Mouse (Mus musculus): ENCODE results near the gene Masp1. TPM values are rescaled to one million over a fixed set of nuclear protein-coding genes. Genes with fewer than 3 reads are reported as not detected.

Masp1 gene
- total and polyA plus RNA-seq, 3 experiments = 0.11 to 0.34 TPM; not detected in 1

DNA sequence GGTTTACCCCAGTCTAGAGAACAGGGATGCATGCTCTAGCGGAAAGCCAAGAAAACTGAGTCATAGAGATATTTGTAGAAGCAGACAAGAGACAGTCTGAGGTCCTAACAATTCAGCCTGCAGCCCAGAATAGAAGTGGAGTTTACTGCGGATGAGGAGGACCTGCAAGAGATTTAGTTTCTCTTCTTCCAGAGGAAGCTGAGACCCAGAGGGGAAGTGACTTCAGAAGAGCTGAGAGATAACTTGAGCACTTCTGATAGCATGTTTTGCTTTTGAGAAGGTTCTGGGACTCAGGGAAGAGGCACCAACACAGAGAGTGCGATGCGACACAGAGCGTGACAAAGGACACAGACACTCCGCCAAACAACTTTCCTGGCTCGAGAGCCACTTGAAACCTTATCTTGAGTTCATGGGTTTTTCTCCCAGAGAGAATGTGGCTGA, 21.9 kb downstream of the Masp1 start:
- Histone ChIP-seq H3K36me3 (replicated peaks in 1 of 2; ENCODE audit: control insufficient read depth in 1 of 2, insufficient read depth in 1 of 2, low read length in 1 of 2) (no peaks in the 10 kb centered on the region), H3K9ac (ENCODE audit: insufficient read depth, low read depth) (no peak overlapping the region), H3K4me3 (replicated peaks in 1 of 3; ENCODE audit: low read depth in 2 of 3, low read length in 2 of 3, poor library complexity in 1 of 3) (no peak overlapping the region), H3K79me2 (replicated peaks; ENCODE audit: control insufficient read depth, extremely low read depth, insufficient read depth, poor library complexity, severe bottlenecking) (no peaks in the 10 kb centered on the region), H3K9me3 (replicated peaks; ENCODE audit: low read length) (no peaks in the 10 kb centered on the region), H3K27ac (ENCODE audit: insufficient read depth, low read depth) (no peak overlapping the region), H3K27me3 (replicated peaks) (peaks cover 1% of the 10 kb centered on the region), H3K4me1 (ENCODE audit: control insufficient read depth in 1 of 2, insufficient read depth in 2 of 2) (peaks cover 0 to 33% of the 10 kb centered on the region in 2 experiments; a peak in 2 of 4 replicates), H3K4me2 (ENCODE audit: insufficient read depth, low read depth, poor library complexity, severe bottlenecking) (no peak overlapping the region)
- DNase-seq (ENCODE audit: extremely low read depth) = no peak
- TF ChIP-seq IRF4 (IDR thresholded peaks at IDR 0.05; ENCODE audit: low read depth, low read length) (no peak), UBTF (IDR thresholded peaks at IDR 0.05; ENCODE audit: low read depth, low read length) (no peak), CHD2 (IDR thresholded peaks at IDR 0.05; ENCODE audit: low read length) (no peak), ZC3H11A (IDR thresholded peaks at IDR 0.05; ENCODE audit: low read depth, low read length) (no peak), SMC3 (IDR thresholded peaks at IDR 0.05; ENCODE audit: low read depth, low read length) (no peak), MEF2A (IDR thresholded peaks at IDR 0.05; ENCODE audit: borderline replicate concordance, low read depth, low read length) (no peak), GABPA (IDR thresholded peaks at IDR 0.05; ENCODE audit: insufficient replicate concordance, low read depth, low read length) (no peak), MXI1 (IDR thresholded peaks at IDR 0.05; ENCODE audit: low read depth, low read length) (no peak), EP300 (IDR thresholded peaks at IDR 0.05; ENCODE audit: low read length) (no peak), HCFC1 (IDR thresholded peaks at IDR 0.05; ENCODE audit: low read depth, low read length) (no peak), RAD21 (IDR thresholded peaks at IDR 0.05; ENCODE audit: low read depth, low read length) (no peak), TBP (conservative IDR thresholded peaks at IDR 0.05; ENCODE audit: low read depth, low read length) (no peak), CTCF (conservative IDR thresholded peaks at IDR 0.05 in 1 of 2, IDR thresholded peaks at IDR 0.05 in 1 of 2; ENCODE audit: low read depth in 2 of 2, low read length in 2 of 2) (no peak), CHD1 (IDR thresholded peaks at IDR 0.05; ENCODE audit: low read depth, low read length) (no peak), USF2 (conservative IDR thresholded peaks at IDR 0.05; ENCODE audit: low read depth, low read length) (no peak), RCOR1 (conservative IDR thresholded peaks at IDR 0.05; ENCODE audit: low read depth, low read length) (no peak), BHLHE40 (IDR thresholded peaks at IDR 0.05; ENCODE audit: low read depth, low read length) (no peak), SIN3A (IDR thresholded peaks at IDR 0.05; ENCODE audit: low read length) (no peak), ZKSCAN1 (IDR thresholded peaks at IDR 0.05; ENCODE audit: borderline replicate concordance, low read depth, low read length) (no peak), MAX (IDR thresholded peaks at IDR 0.05; ENCODE audit: low read length) (no peak)
- dilution Hi-C loops (cut with MboI; ENCODE audit: extremely low pct_ligation_motif_present, extremely low pct_unique_long_range_greater_than_20kb, low sequenced_read_pairs) (no loop called here), in situ Hi-C loops (cut with MboI; ENCODE audit: low pct_ligation_motif_present, low pct_unique_long_range_greater_than_20kb, low sequenced_read_pairs) (no loop called here)

DNA sequence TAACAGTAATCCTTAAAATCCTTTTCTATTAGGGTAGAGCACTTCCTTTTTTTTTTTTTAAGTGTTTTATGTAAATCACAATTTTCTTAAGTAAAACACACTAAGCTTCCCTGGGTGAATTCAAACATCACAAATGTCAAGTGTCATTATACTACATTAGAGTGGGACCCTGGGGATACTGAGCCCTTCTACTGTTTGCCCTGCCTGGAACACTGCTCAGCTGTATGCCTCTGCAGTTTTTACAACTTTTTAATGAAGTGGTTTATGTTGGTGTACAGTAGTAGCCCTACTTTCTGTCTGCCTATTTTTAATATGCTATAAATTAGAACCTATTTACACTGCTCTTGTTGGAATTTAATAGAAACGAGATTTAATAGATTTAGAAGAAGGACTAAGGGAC, 22.7 kb downstream of the Masp1 start:
- in situ Hi-C loops (cut with MboI; ENCODE audit: low pct_ligation_motif_present, low pct_unique_long_range_greater_than_20kb, low sequenced_read_pairs) = no loop called here
- no peaks in the 10 kb centered on the region for H3K36me3 ChIP-seq (replicated peaks in 1 of 2; ENCODE audit: control insufficient read depth in 1 of 2, insufficient read depth in 1 of 2, low read length in 1 of 2)
- DNase-seq (ENCODE audit: extremely low read depth) = no peak
- H3K27ac ChIP-seq (ENCODE audit: insufficient read depth, low read depth) = no peak overlapping the region
- no peak overlapping the region for H3K4me2 ChIP-seq (ENCODE audit: insufficient read depth, low read depth, poor library complexity, severe bottlenecking)
- no peak overlapping the region for H3K9ac ChIP-seq (ENCODE audit: insufficient read depth, low read depth)
- no peaks in the 10 kb centered on the region for H3K79me2 ChIP-seq (replicated peaks; ENCODE audit: control insufficient read depth, extremely low read depth, insufficient read depth, poor library complexity, severe bottlenecking)
- H3K4me3 ChIP-seq (replicated peaks in 1 of 3; ENCODE audit: low read depth in 2 of 3, low read length in 2 of 3, poor library complexity in 1 of 3) = no peak overlapping the region
- dilution Hi-C loops (cut with MboI; ENCODE audit: extremely low pct_ligation_motif_present, extremely low pct_unique_long_range_greater_than_20kb, low sequenced_read_pairs) = no loop called here
- TF ChIP-seq GABPA (IDR thresholded peaks at IDR 0.05; ENCODE audit: insufficient replicate concordance, low read depth, low read length) = no peak
- TF ChIP-seq ZNF384 (IDR thresholded peaks at IDR 0.05; ENCODE audit: low read depth, low read length) = 0 out of 2 replicates have a peak, but pooled peaks have one; percentile 7
- TF ChIP-seq CHD2 (IDR thresholded peaks at IDR 0.05; ENCODE audit: low read length) = no peak
- TF ChIP-seq UBTF (IDR thresholded peaks at IDR 0.05; ENCODE audit: low read depth, low read length) = no peak
- no peak for TF ChIP-seq SMC3 (IDR thresholded peaks at IDR 0.05; ENCODE audit: low read depth, low read length)
- no peak for TF ChIP-seq NELFE (IDR thresholded peaks at IDR 0.05; ENCODE audit: low read depth, low read length)
- no peak for TF ChIP-seq TCF12 (IDR thresholded peaks at IDR 0.05; ENCODE audit: low read depth, low read length)
- TF ChIP-seq MXI1 (IDR thresholded peaks at IDR 0.05; ENCODE audit: low read depth, low read length) = no peak
- TF ChIP-seq HCFC1 (IDR thresholded peaks at IDR 0.05; ENCODE audit: low read depth, low read length) = no peak
- H3K9me3 ChIP-seq (replicated peaks; ENCODE audit: low read length) = no peaks in the 10 kb centered on the region
- peaks cover 0 to 42% of the 10 kb centered on the region in 2 experiments; a peak in 2 of 4 replicates for H3K4me1 ChIP-seq (ENCODE audit: control insufficient read depth in 1 of 2, insufficient read depth in 2 of 2)
- H3K27me3 ChIP-seq (replicated peaks) = peaks cover 3% of the 10 kb centered on the region
